Mouse (Mus musculus): ENCODE data around the gene Khsrp.

GRCm38 (mm10) chr17:57010911-57011235 lies 20.4 kb downstream of the Khsrp start:
- TF ChIP-seq MAX (IDR thresholded peaks at IDR 0.05; ENCODE audit: low read depth) (no peak), POLR2A (IDR thresholded peaks at IDR 0.05; ENCODE audit: insufficient read length, low read depth) (no peak), REST (IDR thresholded peaks at IDR 0.05; ENCODE audit: insufficient read depth, insufficient read length) (no peak), POLR2AphosphoS2 (IDR thresholded peaks at IDR 0.05; ENCODE audit: insufficient read length, low read depth) (no peak), E2F4 (IDR thresholded peaks at IDR 0.05; ENCODE audit: insufficient read depth) (no peak), USF1 (IDR thresholded peaks at IDR 0.05; ENCODE audit: low read depth) (no peak), MYOG (IDR thresholded peaks at IDR 0.05; ENCODE audit: control insufficient read depth in 1 of 3, insufficient read depth in 1 of 3, insufficient read length in 2 of 3, low read depth in 2 of 3) (no peak), MYOD1 (IDR thresholded peaks at IDR 0.05; ENCODE audit: control insufficient read depth in 1 of 3, insufficient read length in 2 of 3, low read depth in 2 of 3) (no peak), CEBPB (IDR thresholded peaks at IDR 0.05; ENCODE audit: insufficient read depth, poor library complexity, severe bottlenecking) (no peak), TCF12 (IDR thresholded peaks at IDR 0.05; ENCODE audit: insufficient read depth, poor library complexity, severe bottlenecking) (no peak), TCF3 (IDR thresholded peaks at IDR 0.05; ENCODE audit: insufficient read length, low read depth) (no peak), SRF (IDR thresholded peaks at IDR 0.05; ENCODE audit: control insufficient read depth, insufficient read length, low read depth) (no peak)
